Mouse (Mus musculus): ENCODE data around the gene Ostc. TPM values are rescaled to one million over a fixed set of nuclear protein-coding genes. Genes with fewer than 3 reads are reported as not detected.

The Ostc gene
- polyA plus RNA-seq, 1 experiment: 75.0 TPM

DNA sequence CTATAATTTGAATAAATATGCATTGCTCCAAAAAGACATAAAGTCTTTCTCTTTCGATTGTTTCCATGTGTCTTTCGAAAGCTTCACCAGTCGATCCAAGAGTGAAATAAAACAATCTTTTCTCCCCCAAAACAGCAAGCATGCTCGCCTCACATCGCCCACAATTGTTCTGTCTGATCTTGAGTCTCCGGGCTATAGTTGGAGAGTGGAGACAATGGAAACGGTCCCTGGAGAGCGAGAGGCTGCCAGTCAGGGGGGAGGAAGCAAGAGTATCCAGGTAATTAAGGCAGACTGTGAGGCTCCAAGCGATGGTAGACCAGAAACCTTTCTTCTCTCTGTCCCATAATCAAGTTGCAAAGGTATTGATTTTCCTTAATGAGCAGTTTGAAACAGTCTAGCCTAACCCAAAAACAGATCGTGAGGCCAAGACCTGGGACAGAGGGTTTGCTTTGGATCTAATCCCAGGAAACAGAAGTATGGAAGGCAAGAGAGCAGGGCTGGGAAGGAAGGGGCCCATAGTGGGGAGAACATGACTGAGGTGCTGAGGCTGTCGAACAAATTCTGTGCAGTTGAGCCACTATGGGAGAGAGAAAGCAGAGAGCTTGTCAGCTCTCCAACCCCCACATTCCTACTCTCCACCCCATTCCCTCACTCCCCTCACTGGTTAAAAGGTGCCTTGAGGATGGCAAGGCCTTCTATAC is 63.0 kb downstream of the Ostc start:
- H3K4me3 ChIP-seq (replicated peaks; ENCODE audit: control insufficient read depth, low read depth, low read length): no peak overlapping the region
- 75% methylated on average over 11 of the region's 11 CpGs for WGBS
- no peaks in the 10 kb centered on the region for H3K4me1 ChIP-seq (ENCODE audit: control insufficient read depth, insufficient read depth, low read length)
- TF ChIP-seq CTCF (IDR thresholded peaks at IDR 0.05; ENCODE audit: control insufficient read depth, insufficient read depth, low read length) (no peak), POLR2A (IDR thresholded peaks at IDR 0.05; ENCODE audit: borderline replicate concordance, control insufficient read depth, low read depth, low read length) (no peak)
- no peak overlapping the region for H3K27ac ChIP-seq (ENCODE audit: control insufficient read depth, insufficient read depth, low read depth, low read length, poor library complexity)

Other genes starting within 250 kb of the Ostc start
- gene Etnppl, start 92.0 kb downstream of the Ostc start, polyA plus RNA-seq (2011; ENCODE audit: insufficient read depth, insufficient read length, low replicate concordance, missing spikeins): 0.72 and 0.95 TPM in 2 replicates
- 611 and 941 TPM in 2 replicates for gene Rpl34, start 21.0 kb upstream of the Ostc start, polyA plus RNA-seq (2011; ENCODE audit: insufficient read depth, insufficient read length, low replicate concordance, missing spikeins)

Data from bone marrow, adult 2 months (tissue).